10 mouse cellular contexts compared by ENCODE assay signal in genomic region chr2:148396209-148396608, GRCm38 (mm10). TPM values are rescaled to one million over a fixed set of nuclear protein-coding genes. Genes with fewer than 3 reads are reported as not detected.
DNase-seq lines count a peak whose midpoint lies in the region; ATAC-seq and TF ChIP-seq lines count a peak whose summit lies in the region.
"Had no signal": no experiment of that assay in that cellular context is flagged by ENCODE, and none has a peak within 500 bp of the region (broad histone marks: within the 10 kb centered on the region; RNA-seq: fewer than 3 reads in every experiment).

No protein-coding gene starts in this region.

- H3K9me3 ChIP-seq in heart, embryonic 13.5 days: no peaks in the 10 kb centered on the region
- H3K9me3 ChIP-seq in limb, embryonic 14.5 days (ENCODE audit: control insufficient read depth, low read length): no peaks in the 10 kb centered on the region
- no peaks in the 10 kb centered on the region for H3K9me3 ChIP-seq in stomach, postnatal 0 days (ENCODE audit: control insufficient read depth, low read length)

- TF ChIP-seq POLR2A in limb, embryonic 14.5 days (IDR thresholded peaks at IDR 0.05; ENCODE audit: borderline replicate concordance, extremely low read depth, insufficient read depth, insufficient read length): no peak

- H3K4me3 ChIP-seq in heart, embryonic 13.5 days: no peak overlapping the region
- H3K4me3 ChIP-seq in limb, embryonic 14.5 days (replicated peaks; ENCODE audit: low read length): peak overlapping the region; percentile 54
- no peak overlapping the region for H3K4me3 ChIP-seq in stomach, postnatal 0 days (ENCODE audit: low read depth, low read length)

- TF ChIP-seq CTCF in stomach, postnatal 0 days (IDR thresholded peaks at IDR 0.05; ENCODE audit: low read depth): no peak

- WGBS in heart, embryonic 13.5 days: 63% methylated on average over 10 of the region's 10 CpGs
- WGBS in limb, embryonic 14.5 days: 61% methylated on average over 10 of the region's 10 CpGs
- WGBS in stomach, postnatal 0 days: 74% methylated on average over 10 of the region's 10 CpGs

- no peaks in the 10 kb centered on the region for H3K36me3 ChIP-seq in heart, embryonic 13.5 days
- H3K36me3 ChIP-seq in limb, embryonic 14.5 days (ENCODE audit: control insufficient read depth, insufficient read depth, low read length): no peaks in the 10 kb centered on the region
- no peaks in the 10 kb centered on the region for H3K36me3 ChIP-seq in stomach, postnatal 0 days (ENCODE audit: control insufficient read depth, insufficient read depth, low read length)

- H3K27me3 ChIP-seq in heart, embryonic 13.5 days (replicated peaks): peaks cover 72% of the 10 kb centered on the region
- H3K27me3 ChIP-seq in limb, embryonic 14.5 days (ENCODE audit: control insufficient read depth, insufficient read depth, low read length): peaks cover 18% of the 10 kb centered on the region; the same call in 1 of the 2 replicates
- 0 out of 2 replicates have a peak, but pooled peaks cover 2% of the 10 kb centered on the region for H3K27me3 ChIP-seq in stomach, postnatal 0 days (ENCODE audit: control insufficient read depth, insufficient read depth, low read length)
- H3K27me3 ChIP-seq: CH12.LX had no signal

- peaks cover 34% of the 10 kb centered on the region for H3K4me1 ChIP-seq in heart, embryonic 13.5 days
- H3K4me1 ChIP-seq in limb, embryonic 14.5 days (ENCODE audit: control insufficient read depth, insufficient read depth, low read length): peaks cover 15% of the 10 kb centered on the region
- no peaks in the 10 kb centered on the region for H3K4me1 ChIP-seq in stomach, postnatal 0 days (replicated peaks; ENCODE audit: control insufficient read depth, insufficient read depth)

- DNase-seq in heart, adult 18-20 months: no peak
- peak; percentile 40 for DNase-seq in right cerebral cortex, postnatal 25 days
- DNase-seq in right cerebral cortex, postnatal 14 days: no peak
- DNase-seq in limb, embryonic 14.5 days (ENCODE audit: low spot score): no peak
- no peak for DNase-seq in stomach, postnatal 0 days (ENCODE audit: low spot score)
- DNase-seq in urinary bladder, postnatal 14 days (ENCODE audit: low spot score): no peak
- no peak for DNase-seq in MN1 (ENCODE audit: low spot score)

- H3K4me2 ChIP-seq in heart, embryonic 13.5 days: peak overlapping the region; percentile 100
- H3K4me2 ChIP-seq in limb, embryonic 14.5 days (replicated peaks; ENCODE audit: low read depth, low read length, severe bottlenecking): peak overlapping the region; percentile 97
- peak overlapping the region; percentile 89 for H3K4me2 ChIP-seq in stomach, postnatal 0 days (replicated peaks; ENCODE audit: low read depth)

- H3K27ac ChIP-seq in heart, embryonic 13.5 days (replicated peaks): no peak overlapping the region
- no peak overlapping the region for H3K27ac ChIP-seq in limb, embryonic 14.5 days (replicated peaks; ENCODE audit: low read depth, low read length)
- no peak overlapping the region for H3K27ac ChIP-seq in stomach, postnatal 0 days (replicated peaks)

- H3K9ac ChIP-seq in heart, embryonic 13.5 days: no peak overlapping the region
- H3K9ac ChIP-seq in limb, embryonic 14.5 days (ENCODE audit: low read depth, low read length, severe bottlenecking): no peak overlapping the region
- H3K9ac ChIP-seq in stomach, postnatal 0 days (ENCODE audit: low read length): no peak overlapping the region

- TF ChIP-seq EP300 in stomach, postnatal 0 days (optimal IDR thresholded peaks at IDR 0.05): no peak

- no peak for ATAC-seq in heart, embryonic 13.5 days (ENCODE audit: extremely low read depth, insufficient number of reproducible peaks, low FRiP score, low TSS enrichment)
- no peak for ATAC-seq in limb, embryonic 14.5 days (ENCODE audit: low FRiP score, low read depth)
- ATAC-seq in stomach, postnatal 0 days (ENCODE audit: low FRiP score, low TSS enrichment): no peak
- ATAC-seq: inflammation-experienced regulatory T-cells, adult 6 months had no signal

RNA-seq across cellular contexts. Expression of gene Sstr4, which starts 1.1 kb away (rescaled TPM):
- polyA plus RNA-seq in heart, embryonic 13.5 days (2015; fragmentation: Nextera tagmentation; extraction: Ambion mirVana): 0.94 and 1.3 TPM in 2 replicates
- 1 to 10 TPM; 1.3 to 1.5 TPM for total RNA-seq in heart, adult 18-20 months (2021)
- 2.8 and 5.4 TPM in 2 replicates for polyA plus RNA-seq in limb, embryonic 14.5 days (2012; rRNA removed)
- 4.0 and 4.8 TPM in 2 replicates for polyA plus RNA-seq in limb, embryonic 14.5 days (2014; fragmentation: Nextera tagmentation; extraction: Ambion mirVana)
- 0.31 and 0.49 TPM in 2 replicates for polyA plus RNA-seq in stomach, postnatal 0 days (2015; fragmentation: Nextera tagmentation; extraction: Ambion mirVana)
- total RNA-seq: CH12.LX had no signal
- polyA plus RNA-seq: inflammation-experienced regulatory T-cells, adult 6 months had no signal

RNA-seq across cellular contexts. Expression of gene Thbd, which starts 11.8 kb away (rescaled TPM):
- polyA plus RNA-seq in heart, embryonic 13.5 days (2015; fragmentation: Nextera tagmentation; extraction: Ambion mirVana): 13.3 and 16.6 TPM in 2 replicates
- total RNA-seq in heart, adult 18-20 months (2021): 10 to 100 TPM; 42.3 to 44.8 TPM
- 15.1 and 17.3 TPM in 2 replicates for polyA plus RNA-seq in limb, embryonic 14.5 days (2012; rRNA removed)
- polyA plus RNA-seq in limb, embryonic 14.5 days (2014; fragmentation: Nextera tagmentation; extraction: Ambion mirVana): 19.7 and 20.2 TPM in 2 replicates
- polyA plus RNA-seq in stomach, postnatal 0 days (2015; fragmentation: Nextera tagmentation; extraction: Ambion mirVana): 17.5 and 17.9 TPM in 2 replicates
- total RNA-seq: CH12.LX had no signal

RNA-seq across cellular contexts. Expression of gene Cd93, which starts 47.2 kb away (rescaled TPM):
- 24.4 and 25.3 TPM in 2 replicates for polyA plus RNA-seq in heart, embryonic 13.5 days (2015; fragmentation: Nextera tagmentation; extraction: Ambion mirVana)
- total RNA-seq in heart, adult 18-20 months (2021): 10 to 100 TPM; 31.2 to 41.1 TPM
- polyA plus RNA-seq in limb, embryonic 14.5 days (2012; rRNA removed): 11.6 and 11.9 TPM in 2 replicates
- 11.7 and 12.5 TPM in 2 replicates for polyA plus RNA-seq in limb, embryonic 14.5 days (2014; fragmentation: Nextera tagmentation; extraction: Ambion mirVana)
- 3.9 and 4.3 TPM in 2 replicates for polyA plus RNA-seq in stomach, postnatal 0 days (2015; fragmentation: Nextera tagmentation; extraction: Ambion mirVana)
